Mouse (Mus musculus): Measurements from ENCODE around the gene Cenpp. TPM values are rescaled to one million over a fixed set of nuclear protein-coding genes. Genes with fewer than 3 reads are reported as not detected.

Gene Cenpp
- polyA plus RNA-seq, 1 experiment from 2014 or later: 10.6 TPM

DNA sequence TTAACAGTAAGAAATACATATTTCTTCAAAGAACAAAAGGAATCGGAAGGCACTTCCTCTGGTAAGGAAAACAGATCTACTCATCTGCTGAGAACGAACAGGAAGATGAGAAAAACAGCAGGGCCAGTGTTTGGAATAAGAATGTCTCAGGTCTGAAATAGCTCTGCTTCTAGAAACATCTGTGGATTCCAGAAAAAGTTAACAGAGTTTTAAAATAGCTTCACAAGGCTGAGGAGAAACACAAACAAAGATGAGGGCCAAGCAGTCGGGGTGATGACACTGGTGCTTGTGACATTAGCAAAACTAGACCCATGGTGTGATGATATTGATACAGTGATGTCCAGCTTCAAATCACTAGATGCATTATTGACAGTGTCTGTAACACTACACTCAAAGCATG lies 145.4 kb downstream of the Cenpp start:
- no peak for ATAC-seq
- Histone ChIP-seq H3K4me1 (replicated peaks; ENCODE audit: control insufficient read depth, insufficient read depth, low read length) (no peaks in the 10 kb centered on the region), H3K4me2 (ENCODE audit: low read length) (no peak overlapping the region), H3K27ac (ENCODE audit: low read length) (no peak overlapping the region), H3K36me3 (ENCODE audit: control insufficient read depth, insufficient read depth) (no peaks in the 10 kb centered on the region), H3K9ac (replicated peaks; ENCODE audit: low read depth, low read length) (no peak overlapping the region), H3K9me3 (ENCODE audit: control insufficient read depth, low read length) (no peaks in the 10 kb centered on the region), H3K27me3 (replicated peaks; ENCODE audit: control insufficient read depth, insufficient read depth, low read length) (no peaks in the 10 kb centered on the region), H3K4me3 (replicated peaks; ENCODE audit: low read length) (no peak overlapping the region)
- WGBS: 89% methylated on average over 3 of the region's 3 CpGs

DNA sequence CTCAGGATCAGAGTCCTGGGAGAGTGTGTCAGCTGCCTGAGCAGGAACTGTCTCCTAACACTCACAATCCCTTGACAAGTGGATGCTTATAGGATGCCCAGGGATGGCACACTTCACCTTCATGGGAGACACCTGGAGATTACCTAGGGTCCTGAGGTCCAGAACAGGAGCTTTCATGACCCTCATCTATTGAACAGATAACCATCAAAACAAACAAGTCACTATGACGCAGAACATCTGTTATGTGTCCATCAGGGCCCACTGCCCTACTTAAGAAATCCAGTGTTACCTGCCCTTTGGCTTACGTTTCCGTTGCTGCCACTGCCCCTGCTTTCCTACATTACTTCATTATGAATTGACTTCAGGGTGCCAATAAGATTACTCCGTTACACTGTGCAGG lies 146.8 kb downstream of the Cenpp start:
- H3K27me3 ChIP-seq (replicated peaks; ENCODE audit: control insufficient read depth, insufficient read depth, low read length): no peaks in the 10 kb centered on the region
- no peaks in the 10 kb centered on the region for H3K4me1 ChIP-seq (replicated peaks; ENCODE audit: control insufficient read depth, insufficient read depth, low read length)

DNA sequence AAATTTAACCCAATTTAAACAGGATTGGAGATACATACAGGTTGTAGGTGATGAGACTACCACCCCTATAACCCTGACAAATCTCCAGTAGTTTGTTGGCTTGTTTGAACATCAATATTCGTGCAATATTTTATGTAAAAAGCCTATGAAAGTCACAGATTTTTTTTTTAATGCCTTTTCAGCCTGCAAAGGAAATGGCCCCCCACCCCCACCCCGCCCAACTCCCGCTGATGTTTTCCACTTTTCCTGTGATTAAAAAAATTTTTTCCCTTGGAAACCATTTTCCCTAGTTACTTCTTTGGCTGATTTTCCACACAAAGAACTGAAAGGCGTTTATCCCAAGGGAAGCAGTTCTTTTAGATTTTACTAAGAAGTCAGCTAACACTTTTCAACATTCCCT lies 148.1 kb downstream of the Cenpp start, which contains the start of gene Ecm2:
Gene Ecm2 (plus strand): TSS at position 301 of the 400 bp plus-strand sequence.
- Histone ChIP-seq H3K27ac (ENCODE audit: low read length) (no peak within 1 kb of the TSS), H3K9ac (replicated peaks; ENCODE audit: low read depth, low read length) (no peak within 1 kb of the TSS), H3K4me1 (replicated peaks; ENCODE audit: control insufficient read depth, insufficient read depth, low read length) (no peaks in the 10 kb centered on the region), H3K4me3 (replicated peaks; ENCODE audit: low read length) (no peak within 1 kb of the TSS), H3K36me3 (ENCODE audit: control insufficient read depth, insufficient read depth) (no peaks in the 10 kb centered on the region), H3K9me3 (ENCODE audit: control insufficient read depth, low read length) (no peaks in the 10 kb centered on the region), H3K4me2 (ENCODE audit: low read length) (no peak within 1 kb of the TSS), H3K27me3 (replicated peaks; ENCODE audit: control insufficient read depth, insufficient read depth, low read length) (no peaks in the 10 kb centered on the region)
- WGBS: 46% methylated on average over 4 of the region's 4 CpGs
- ATAC-seq: no peak

More for the DNA sequence above, 146.8 kb downstream of the Cenpp start:
- Histone ChIP-seq H3K27ac (ENCODE audit: low read length) (no peak overlapping the region), H3K9ac (replicated peaks; ENCODE audit: low read depth, low read length) (no peak overlapping the region), H3K4me2 (ENCODE audit: low read length) (no peak overlapping the region), H3K9me3 (ENCODE audit: control insufficient read depth, low read length) (no peaks in the 10 kb centered on the region), H3K36me3 (ENCODE audit: control insufficient read depth, insufficient read depth) (no peaks in the 10 kb centered on the region), H3K4me3 (replicated peaks; ENCODE audit: low read length) (no peak overlapping the region)
- no peak for ATAC-seq
- WGBS: 91% methylated on average over 4 of the region's 4 CpGs

DNA sequence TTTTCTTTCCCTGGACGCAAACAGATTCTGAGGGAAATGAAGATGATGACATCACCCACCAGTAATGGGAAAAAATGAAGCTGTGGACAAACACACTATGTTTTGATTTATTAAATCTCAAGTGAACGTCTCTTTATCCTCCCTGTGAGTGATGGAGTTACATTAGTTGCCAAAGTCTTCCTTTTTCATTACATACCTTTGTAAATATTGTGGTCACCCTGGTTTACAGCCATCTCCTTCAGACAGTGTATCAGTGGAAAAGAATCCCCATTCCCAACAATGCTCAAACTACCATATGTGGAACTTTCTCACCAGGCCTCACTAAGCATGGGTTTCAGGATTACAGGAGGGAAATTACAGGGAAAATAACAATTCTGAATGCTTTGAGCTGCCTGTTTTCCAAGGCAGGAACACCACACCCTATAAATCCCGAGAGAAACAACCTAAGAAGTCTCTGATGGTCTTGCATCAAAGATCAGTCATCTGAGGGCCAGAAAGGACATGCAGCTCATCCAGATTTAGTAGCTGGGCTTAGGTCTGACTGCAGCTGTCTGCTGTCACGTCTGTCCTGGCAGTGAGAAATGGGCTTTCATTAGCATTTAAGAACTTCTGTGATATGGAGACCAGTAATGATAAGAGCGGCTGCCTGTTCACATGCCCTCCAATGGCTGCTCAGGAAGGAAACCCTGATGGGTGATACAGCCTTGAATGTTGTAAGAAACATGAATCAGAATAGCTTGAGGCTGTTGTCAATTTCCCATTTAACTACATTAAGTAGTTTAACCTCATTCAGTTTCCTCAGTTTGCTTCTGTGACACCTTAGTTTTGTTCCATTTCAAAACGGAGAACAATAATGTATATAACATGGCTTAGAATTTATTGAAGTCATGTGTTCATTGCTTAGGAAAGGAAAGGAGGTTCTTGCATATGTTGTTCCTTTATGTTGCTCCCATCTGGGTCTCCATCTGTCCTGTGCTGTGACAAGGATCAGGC lies 159.9 kb downstream of the Cenpp start, which contains the start of gene Tes3-ps:
Gene Tes3-ps (plus strand): TSS at position 943 of the 993 bp plus-strand sequence.
- Histone ChIP-seq H3K4me2 (ENCODE audit: low read length) (no peak within 1 kb of the TSS), H3K36me3 (ENCODE audit: control insufficient read depth, insufficient read depth) (no peaks in the 10 kb centered on the region)
- 80% methylated on average over 6 of the region's 6 CpGs for WGBS

DNA sequence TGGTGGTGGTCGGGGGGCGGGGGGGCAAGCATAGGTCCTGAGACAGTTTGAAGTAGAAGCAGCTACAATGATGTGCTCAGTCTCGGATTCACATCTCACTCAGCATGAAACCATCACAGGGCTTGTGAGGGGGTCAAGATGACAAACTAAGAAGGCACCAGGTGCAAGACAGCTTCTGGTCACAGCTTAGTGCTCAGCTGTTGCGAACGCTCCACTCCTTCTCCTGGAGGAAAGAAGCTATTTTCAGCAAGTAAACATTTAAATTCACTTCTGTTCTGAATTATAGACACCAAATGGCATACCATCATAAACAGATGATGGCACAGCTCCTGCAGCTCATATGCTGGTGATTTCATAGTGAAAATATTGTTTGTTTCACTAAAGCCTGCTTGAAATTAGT lies 167.2 kb downstream of the Cenpp start:
- H3K4me2 ChIP-seq (ENCODE audit: low read length): no peak overlapping the region
- no peak overlapping the region for H3K9ac ChIP-seq (replicated peaks; ENCODE audit: low read depth, low read length)
- H3K4me3 ChIP-seq (replicated peaks; ENCODE audit: low read length): no peak overlapping the region
- H3K36me3 ChIP-seq (ENCODE audit: control insufficient read depth, insufficient read depth): no peaks in the 10 kb centered on the region
- no peaks in the 10 kb centered on the region for H3K9me3 ChIP-seq (ENCODE audit: control insufficient read depth, low read length)
- WGBS: 81% methylated on average over 5 of the region's 5 CpGs
- H3K4me1 ChIP-seq (replicated peaks; ENCODE audit: control insufficient read depth, insufficient read depth, low read length): peaks cover 6% of the 10 kb centered on the region; the same call in 1 of the 2 replicates
- H3K27me3 ChIP-seq (replicated peaks; ENCODE audit: control insufficient read depth, insufficient read depth, low read length): no peaks in the 10 kb centered on the region
- no peak for ATAC-seq
- H3K27ac ChIP-seq (ENCODE audit: low read length): no peak overlapping the region

More for the DNA sequence above, 159.9 kb downstream of the Cenpp start, which contains the start of gene Tes3-ps:
- H3K9ac ChIP-seq (replicated peaks; ENCODE audit: low read depth, low read length): no peak within 1 kb of the TSS
- no peak for ATAC-seq
- no peaks in the 10 kb centered on the region for H3K9me3 ChIP-seq (ENCODE audit: control insufficient read depth, low read length)
- no peaks in the 10 kb centered on the region for H3K27me3 ChIP-seq (replicated peaks; ENCODE audit: control insufficient read depth, insufficient read depth, low read length)
- no peak within 1 kb of the TSS for H3K27ac ChIP-seq (ENCODE audit: low read length)
- H3K4me1 ChIP-seq (replicated peaks; ENCODE audit: control insufficient read depth, insufficient read depth, low read length): no peaks in the 10 kb centered on the region
- H3K4me3 ChIP-seq (replicated peaks; ENCODE audit: low read length): no peak within 1 kb of the TSS

- 44% methylated on average over 5 of the region's 5 CpGs for WGBS
- Histone ChIP-seq H3K27ac (ENCODE audit: low read length) (no peak overlapping the region), H3K4me2 (ENCODE audit: low read length) (no peak overlapping the region), H3K36me3 (ENCODE audit: control insufficient read depth, insufficient read depth) (no peaks in the 10 kb centered on the region), H3K9ac (replicated peaks; ENCODE audit: low read depth, low read length) (no peak overlapping the region), H3K4me3 (replicated peaks; ENCODE audit: low read length) (no peak overlapping the region), H3K27me3 (replicated peaks; ENCODE audit: control insufficient read depth, insufficient read depth, low read length) (no peaks in the 10 kb centered on the region), H3K9me3 (ENCODE audit: control insufficient read depth, low read length) (no peaks in the 10 kb centered on the region), H3K4me1 (replicated peaks; ENCODE audit: control insufficient read depth, insufficient read depth, low read length) (peaks cover 6% of the 10 kb centered on the region; the same call in 1 of the 2 replicates)
- ATAC-seq: peak; percentile 66; the same call in 1 of the 2 replicates
Measured at GRCm38 (mm10) chr13:49480551-49480950, 172.0 kb downstream of the Cenpp start.

GRCm38 (mm10) chr13:49480057-49480456 lies 172.5 kb downstream of the Cenpp start:
- 53% methylated on average over 2 of the region's 2 CpGs for WGBS
- H3K27me3 ChIP-seq (replicated peaks; ENCODE audit: control insufficient read depth, insufficient read depth, low read length): no peaks in the 10 kb centered on the region
- no peak overlapping the region for H3K4me3 ChIP-seq (replicated peaks; ENCODE audit: low read length)
- 0 out of 2 replicates have a peak, but pooled peaks cover 3% of the 10 kb centered on the region for H3K4me1 ChIP-seq (replicated peaks; ENCODE audit: control insufficient read depth, insufficient read depth, low read length)
- H3K9ac ChIP-seq (replicated peaks; ENCODE audit: low read depth, low read length): no peak overlapping the region
- no peaks in the 10 kb centered on the region for H3K36me3 ChIP-seq (ENCODE audit: control insufficient read depth, insufficient read depth)
- no peak overlapping the region for H3K27ac ChIP-seq (ENCODE audit: low read length)
- H3K4me2 ChIP-seq (ENCODE audit: low read length): no peak overlapping the region
- no peaks in the 10 kb centered on the region for H3K9me3 ChIP-seq (ENCODE audit: control insufficient read depth, low read length)
- peak; percentile 78; the same call in 1 of the 2 replicates for ATAC-seq

DNA sequence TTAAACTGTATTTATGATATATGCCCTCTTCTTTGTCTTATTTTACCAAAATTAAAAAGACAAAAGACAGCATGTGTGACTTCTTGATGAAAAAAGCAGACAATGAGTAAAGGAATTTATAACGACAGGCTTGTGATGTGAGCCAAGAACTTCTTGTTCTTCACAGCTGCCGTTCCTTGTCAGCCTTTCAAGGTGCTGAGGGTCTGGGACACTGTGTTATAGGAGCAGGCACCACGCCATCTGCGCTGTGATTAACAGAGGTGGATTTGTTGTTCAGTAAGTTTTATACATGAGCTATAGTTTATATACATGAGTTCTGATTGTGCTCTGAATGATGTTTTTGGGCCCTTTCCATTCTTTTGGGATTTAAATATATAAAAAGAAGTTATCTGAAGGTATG lies 173.2 kb downstream of the Cenpp start:
- WGBS: 64% methylated on average over 4 of the region's 4 CpGs
- Histone ChIP-seq H3K4me2 (ENCODE audit: low read length) (no peak overlapping the region), H3K9ac (replicated peaks; ENCODE audit: low read depth, low read length) (no peak overlapping the region)

GRCm38 (mm10) chr13:49478851-49479374 lies 173.7 kb downstream of the Cenpp start:
- ATAC-seq: no peak
- no peak overlapping the region for H3K27ac ChIP-seq (ENCODE audit: low read length)
- 0 out of 2 replicates have a peak, but pooled peaks cover 2% of the 10 kb centered on the region for H3K4me1 ChIP-seq (replicated peaks; ENCODE audit: control insufficient read depth, insufficient read depth, low read length)
- no peak overlapping the region for H3K4me2 ChIP-seq (ENCODE audit: low read length)
- H3K27me3 ChIP-seq (replicated peaks; ENCODE audit: control insufficient read depth, insufficient read depth, low read length): no peaks in the 10 kb centered on the region
- no peak overlapping the region for H3K4me3 ChIP-seq (replicated peaks; ENCODE audit: low read length)
- no peak overlapping the region for H3K9ac ChIP-seq (replicated peaks; ENCODE audit: low read depth, low read length)
- H3K9me3 ChIP-seq (ENCODE audit: control insufficient read depth, low read length): no peaks in the 10 kb centered on the region
- H3K36me3 ChIP-seq (ENCODE audit: control insufficient read depth, insufficient read depth): no peaks in the 10 kb centered on the region
- WGBS: 93% methylated on average over 6 of the region's 6 CpGs

More for the DNA sequence above, 173.2 kb downstream of the Cenpp start:
- no peaks in the 10 kb centered on the region for H3K27me3 ChIP-seq (replicated peaks; ENCODE audit: control insufficient read depth, insufficient read depth, low read length)
- no peak for ATAC-seq
- no peak overlapping the region for H3K4me3 ChIP-seq (replicated peaks; ENCODE audit: low read length)
- no peaks in the 10 kb centered on the region for H3K9me3 ChIP-seq (ENCODE audit: control insufficient read depth, low read length)
- H3K27ac ChIP-seq (ENCODE audit: low read length): no peak overlapping the region
- 0 out of 2 replicates have a peak, but pooled peaks cover 2% of the 10 kb centered on the region for H3K4me1 ChIP-seq (replicated peaks; ENCODE audit: control insufficient read depth, insufficient read depth, low read length)
- H3K36me3 ChIP-seq (ENCODE audit: control insufficient read depth, insufficient read depth): no peaks in the 10 kb centered on the region
